Mouse (Mus musculus): ENCODE data around the gene Pde10a.

DNA sequence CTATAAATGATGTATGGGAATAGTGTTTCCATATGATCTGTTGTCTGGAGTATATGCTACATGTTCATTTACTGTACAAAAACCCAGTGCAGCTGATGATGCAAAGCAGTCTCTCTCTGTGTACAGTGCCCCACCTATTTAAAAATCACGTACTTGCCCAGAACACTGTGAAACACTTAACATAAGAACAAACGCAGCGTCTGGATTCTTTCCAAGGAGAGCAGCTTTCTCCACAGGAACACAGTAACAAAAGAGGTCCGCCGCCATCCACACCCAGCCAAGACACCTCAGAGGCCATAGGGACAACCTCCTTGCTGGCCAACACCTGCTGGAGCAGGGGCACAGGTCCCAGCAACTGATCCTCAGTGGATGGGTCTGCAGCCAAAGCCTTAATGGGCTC lies 460.5 kb downstream of the Pde10a start:
- TF ChIP-seq RCOR1 (conservative IDR thresholded peaks at IDR 0.05; ENCODE audit: low read depth, low read length) (no peak), ZMIZ1 (IDR thresholded peaks at IDR 0.05; ENCODE audit: low read depth, low read length) (no peak), MYC (IDR thresholded peaks at IDR 0.05; ENCODE audit: low read depth, low read length) (no peak), ZNF384 (IDR thresholded peaks at IDR 0.05; ENCODE audit: low read depth, low read length) (no peak), SIN3A (IDR thresholded peaks at IDR 0.05; ENCODE audit: low read length) (no peak), EP300 (IDR thresholded peaks at IDR 0.05; ENCODE audit: low read length) (no peak), JUND (conservative IDR thresholded peaks at IDR 0.05; ENCODE audit: low read depth, low read length) (no peak)

Measured in CH12.LX (cell line).